ENCODE assay signal across 7 mouse cellular contexts in the genomic region with DNA sequence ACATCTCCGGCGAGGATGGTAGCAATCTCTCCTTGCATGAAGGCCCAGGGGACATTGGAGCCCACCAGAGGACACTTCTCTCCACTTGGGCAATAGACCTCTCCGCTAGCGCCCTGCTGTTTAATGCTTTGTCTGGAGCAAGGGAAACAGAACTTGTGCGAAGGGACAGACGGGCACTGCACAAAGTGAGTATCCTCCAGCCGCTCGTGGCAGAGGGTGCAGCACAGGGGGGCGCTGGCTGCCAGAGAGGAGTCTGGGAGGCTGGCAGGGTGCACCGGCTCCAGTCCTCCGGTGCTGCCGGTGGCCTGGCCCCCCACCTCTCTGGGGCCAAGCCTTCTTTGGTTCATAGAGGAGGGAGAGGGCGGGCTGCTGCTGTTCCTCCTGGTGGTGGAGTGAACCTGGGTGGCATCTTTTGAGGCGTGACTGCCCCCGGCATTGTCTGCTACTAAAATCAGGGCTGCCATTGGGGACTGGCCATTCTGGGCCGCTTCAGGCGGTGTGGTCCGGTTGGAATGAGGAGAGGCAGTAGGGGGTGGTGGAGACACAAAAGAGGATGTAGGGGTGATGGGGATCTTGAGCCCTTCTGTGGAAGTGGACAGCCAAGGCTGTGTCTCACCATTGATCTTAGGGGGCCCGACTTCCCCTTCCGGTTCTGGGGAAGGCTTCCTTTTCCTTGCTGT. TPM values are rescaled to one million over a fixed set of nuclear protein-coding genes. Genes with fewer than 3 reads are reported as not detected.
DNase-seq lines count a peak whose midpoint lies in the region; ATAC-seq lines count a peak whose summit lies in the region.

No protein-coding gene starts in this region.

- DNase-seq in CD8-positive naive resting alpha-beta T cell, adult 2 months (ENCODE audit: low read depth in 2 of 2, low spot score in 2 of 2) = peak; percentile 21 to 39
- peak; percentile 71 for DNase-seq in Muller cell, postnatal 12 days (ENCODE audit: inconsistent ontology term)
- DNase-seq in embryonic facial prominence, embryonic 11.5 days (ENCODE audit: low spot score) = peak; percentile 39
- peak; percentile 61 to 75 for DNase-seq in kidney, postnatal 4 days
- DNase-seq in lung, postnatal 14 days = peak; percentile 62
- peak; percentile 69 for DNase-seq in skeletal muscle tissue, adult 2 months (ENCODE audit: low read depth, low spot score)

- peak overlapping the region; percentile 100 for H3K9ac ChIP-seq in embryonic facial prominence, embryonic 11.5 days (replicated peaks; ENCODE audit: low read length)
- H3K9ac ChIP-seq in heart, embryonic 14.5 days (ENCODE audit: low read length) = peak overlapping the region; percentile 100

- 5% methylated on average over 20 of the region's 20 CpGs for WGBS in embryonic facial prominence, embryonic 11.5 days
- WGBS in heart, embryonic 14.5 days = 2% methylated on average over 20 of the region's 20 CpGs

- H3K4me2 ChIP-seq in embryonic facial prominence, embryonic 11.5 days (ENCODE audit: low read depth, low read length) = peak overlapping the region; percentile 91
- H3K4me2 ChIP-seq in heart, embryonic 14.5 days (ENCODE audit: low read length) = peak overlapping the region; percentile 85

- H3K36me3 ChIP-seq in embryonic facial prominence, embryonic 11.5 days (replicated peaks; ENCODE audit: control insufficient read depth, insufficient read depth, low read depth, low read length) = no peaks in the 10 kb centered on the region
- peaks cover 56% of the 10 kb centered on the region for H3K36me3 ChIP-seq in heart, embryonic 14.5 days (ENCODE audit: control insufficient read depth, insufficient read depth, low read length)

- H3K27me3 ChIP-seq in embryonic facial prominence, embryonic 11.5 days (ENCODE audit: control insufficient read depth, insufficient read depth, low read length) = no peaks in the 10 kb centered on the region
- H3K27me3 ChIP-seq in heart, embryonic 14.5 days (ENCODE audit: control insufficient read depth, insufficient read depth, low read length) = no peaks in the 10 kb centered on the region

- no peaks in the 10 kb centered on the region for H3K9me3 ChIP-seq in embryonic facial prominence, embryonic 11.5 days (replicated peaks; ENCODE audit: control insufficient read depth, low read length)
- no peaks in the 10 kb centered on the region for H3K9me3 ChIP-seq in heart, embryonic 14.5 days (ENCODE audit: control insufficient read depth, low read length)

- peak overlapping the region; percentile 57 for H3K27ac ChIP-seq in embryonic facial prominence, embryonic 11.5 days (replicated peaks; ENCODE audit: low read depth, low read length)
- H3K27ac ChIP-seq in heart, embryonic 14.5 days (replicated peaks in 1 of 2; ENCODE audit: control insufficient read depth in 1 of 2, insufficient read depth in 1 of 2, low read depth in 2 of 2, low read length in 2 of 2) = peak overlapping the region; percentile 97 to 100

- ATAC-seq in embryonic facial prominence, embryonic 11.5 days (replicated peaks; ENCODE audit: insufficient number of reproducible peaks, low FRiP score, low TSS enrichment, low read depth) = no peak
- ATAC-seq in heart, embryonic 14.5 days (ENCODE audit: insufficient number of reproducible peaks, insufficient read depth, low FRiP score, low read depth) = no peak

- H3K4me1 ChIP-seq in embryonic facial prominence, embryonic 11.5 days (ENCODE audit: control insufficient read depth, insufficient read depth, low read length) = peaks cover 13% of the 10 kb centered on the region
- peaks cover 10 to 27% of the 10 kb centered on the region in 2 experiments for H3K4me1 ChIP-seq in heart, embryonic 14.5 days (ENCODE audit: control insufficient read depth in 2 of 2, insufficient read depth in 2 of 2, low read length in 2 of 2)

- H3K4me3 ChIP-seq in embryonic facial prominence, embryonic 11.5 days (ENCODE audit: low read depth, low read length) = peak overlapping the region; percentile 100
- peak overlapping the region; percentile 81 to 100 for H3K4me3 ChIP-seq in heart, embryonic 14.5 days (ENCODE audit: control insufficient read depth in 1 of 2, insufficient read depth in 1 of 2, low read depth in 1 of 2, low read length in 2 of 2)

RNA-seq across cellular contexts. Expression of a gene that starts 2.5 kb away (rescaled TPM):
- 6.5 and 6.9 TPM in 2 replicates for polyA plus RNA-seq in embryonic facial prominence, embryonic 11.5 days (2014; fragmentation: Nextera tagmentation; extraction: Ambion mirVana)
- polyA plus RNA-seq in heart, embryonic 14.5 days (2014; fragmentation: Nextera tagmentation; extraction: Ambion mirVana) = 8.1 and 9.1 TPM in 2 replicates
